Mouse (Mus musculus) stomach, postnatal 0 days (tissue): ENCODE data around the gene Ccdc97.

Experiments used
- CTCF ChIP-seq: IDR thresholded peaks from 2 replicates; pipeline ENCODE4 v1.5.1; 2016; ENCODE audit warnings: antibody characterized with exemption, low read depth, mild to moderate bottlenecking, moderate library complexity
- EP300 ChIP-seq: optimal IDR thresholded peaks from 2 replicates; pipeline ENCODE3; 2016; ENCODE audit warnings: antibody characterized with exemption

GRCm38 (mm10) chr7:25690051-25690450, 28.8 kb downstream of the Ccdc97 start:
- TF ChIP-seq CTCF (no peak), EP300 (no peak)
